Mouse (Mus musculus): ENCODE measurements at regions not wholly inside any gene's neighbourhood (a gene's known extent, or its start where the extent isn't known, plus 50 kb on each side); places are given as distances from the start of the nearest gene placed in this dataset.

DNA sequence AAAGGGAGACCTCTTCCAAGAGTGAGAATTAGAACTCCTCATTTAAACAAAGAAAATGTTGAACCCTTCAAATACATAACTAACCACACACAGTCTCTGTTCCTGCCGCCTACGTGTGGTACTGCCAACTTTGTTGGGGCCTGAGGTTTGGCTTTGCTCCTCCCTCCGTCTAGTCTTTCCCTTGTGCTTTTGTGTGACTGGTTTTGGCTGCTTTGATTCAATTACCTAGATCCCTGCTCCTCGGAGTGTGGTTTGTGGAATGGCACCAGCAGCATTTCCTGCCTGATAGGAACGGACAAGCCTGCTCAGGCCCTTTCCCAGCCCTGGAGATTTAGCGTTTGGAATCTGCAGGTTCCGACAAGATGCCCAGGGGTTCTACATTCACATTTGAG is 263.0 kb downstream of the Rnd3 start:
- Histone ChIP-seq H3K27ac (ENCODE audit: low read length) (no peak overlapping the region), H3K9ac (ENCODE audit: low read depth, low read length) (no peak overlapping the region), H3K4me3 (ENCODE audit: low read length) (no peak overlapping the region), H3K27me3 (replicated peaks; ENCODE audit: control insufficient read depth, insufficient read depth, low read length) (no peaks in the 10 kb centered on the region), H3K36me3 (ENCODE audit: control insufficient read depth, insufficient read depth, low read length) (no peaks in the 10 kb centered on the region), H3K4me1 (ENCODE audit: control insufficient read depth, insufficient read depth, low read length) (peaks cover 5% of the 10 kb centered on the region; the same call in 1 of the 2 replicates), H3K4me2 (ENCODE audit: low read depth, low read length) (no peak overlapping the region), H3K9me3 (ENCODE audit: control insufficient read depth, low read length) (no peaks in the 10 kb centered on the region)
- WGBS = 48% methylated on average over 7 of the region's 7 CpGs
- no peak for ATAC-seq

DNA sequence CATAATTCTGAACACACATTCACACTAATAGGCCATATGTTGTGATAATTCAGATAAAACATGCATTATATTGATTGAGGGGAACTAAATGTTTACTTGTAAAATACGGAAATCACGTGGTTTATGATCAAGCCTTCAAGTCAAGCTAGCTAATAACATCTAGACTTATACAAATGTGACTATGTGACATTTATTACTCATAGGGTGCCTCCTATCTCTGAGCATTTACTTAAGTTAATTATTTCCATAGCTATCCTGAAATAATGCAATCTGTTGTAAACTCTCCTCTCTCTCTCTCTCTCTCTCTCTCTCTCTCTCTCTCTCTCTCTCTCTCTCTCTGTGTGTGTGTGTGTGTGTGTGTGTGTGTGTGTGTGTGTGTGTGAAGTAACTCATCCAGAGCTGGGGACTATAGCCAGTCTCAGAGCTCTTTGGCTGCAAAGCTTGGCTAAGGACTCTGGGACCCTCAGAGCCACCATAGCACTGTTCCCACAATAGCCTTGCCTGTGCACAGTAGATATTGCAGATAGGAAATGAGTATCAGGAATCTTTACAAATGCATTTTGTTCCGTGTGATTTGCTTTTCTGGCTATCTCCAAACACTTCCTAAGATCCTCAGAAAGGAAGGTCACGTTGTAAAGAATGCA is 263.5 kb downstream of the Rnd3 start:
- Histone ChIP-seq H3K27me3 (replicated peaks; ENCODE audit: control insufficient read depth, insufficient read depth, low read length) (no peaks in the 10 kb centered on the region), H3K4me3 (ENCODE audit: low read length) (no peak overlapping the region), H3K27ac (ENCODE audit: low read length) (no peak overlapping the region), H3K9ac (ENCODE audit: low read depth, low read length) (no peak overlapping the region), H3K36me3 (ENCODE audit: control insufficient read depth, insufficient read depth, low read length) (no peaks in the 10 kb centered on the region), H3K4me1 (ENCODE audit: control insufficient read depth, insufficient read depth, low read length) (peaks cover 5% of the 10 kb centered on the region; the same call in 1 of the 2 replicates), H3K9me3 (ENCODE audit: control insufficient read depth, low read length) (no peaks in the 10 kb centered on the region), H3K4me2 (ENCODE audit: low read depth, low read length) (no peak overlapping the region)
- 58% methylated on average over 4 of the region's 4 CpGs for WGBS
- ATAC-seq = peak; percentile 79

GRCm38 (mm10) chr2:50881514-50882038 is 267.3 kb downstream of the Rnd3 start:
- no peak overlapping the region for H3K27ac ChIP-seq (ENCODE audit: low read length)
- H3K27me3 ChIP-seq (replicated peaks; ENCODE audit: control insufficient read depth, insufficient read depth, low read length) = no peaks in the 10 kb centered on the region
- H3K9me3 ChIP-seq (ENCODE audit: control insufficient read depth, low read length) = no peaks in the 10 kb centered on the region
- no peak overlapping the region for H3K9ac ChIP-seq (ENCODE audit: low read depth, low read length)
- H3K4me2 ChIP-seq (ENCODE audit: low read depth, low read length) = no peak overlapping the region
- H3K4me1 ChIP-seq (ENCODE audit: control insufficient read depth, insufficient read depth, low read length) = peaks cover 5% of the 10 kb centered on the region; the same call in 1 of the 2 replicates
- H3K36me3 ChIP-seq (ENCODE audit: control insufficient read depth, insufficient read depth, low read length) = no peaks in the 10 kb centered on the region
- H3K4me3 ChIP-seq (ENCODE audit: low read length) = no peak overlapping the region
- WGBS = 63% methylated on average over 4 of the region's 4 CpGs
- ATAC-seq = no peak

- Histone ChIP-seq H3K4me1 (ENCODE audit: control insufficient read depth, insufficient read depth, low read length) (peaks cover 3% of the 10 kb centered on the region; the same call in 1 of the 2 replicates), H3K9me3 (ENCODE audit: control insufficient read depth, low read length) (no peaks in the 10 kb centered on the region), H3K9ac (ENCODE audit: low read depth, low read length) (no peak overlapping the region), H3K36me3 (ENCODE audit: control insufficient read depth, insufficient read depth, low read length) (no peaks in the 10 kb centered on the region), H3K27me3 (replicated peaks; ENCODE audit: control insufficient read depth, insufficient read depth, low read length) (no peaks in the 10 kb centered on the region), H3K4me2 (ENCODE audit: low read depth, low read length) (no peak overlapping the region), H3K27ac (ENCODE audit: low read length) (no peak overlapping the region), H3K4me3 (ENCODE audit: low read length) (no peak overlapping the region)
- WGBS = 87% methylated on average over 4 of the region's 4 CpGs
- no peak for ATAC-seq
Measured at GRCm38 (mm10) chr2:50880806-50881205, 268.1 kb downstream of the Rnd3 start.

GRCm38 (mm10) chr2:50877716-50878115 is 271.2 kb downstream of the Rnd3 start:
- 60% methylated on average over 17 of the region's 17 CpGs for WGBS
- no peak overlapping the region for H3K4me2 ChIP-seq (ENCODE audit: low read depth, low read length)
- H3K27me3 ChIP-seq (replicated peaks; ENCODE audit: control insufficient read depth, insufficient read depth, low read length) = no peaks in the 10 kb centered on the region
- H3K9me3 ChIP-seq (ENCODE audit: control insufficient read depth, low read length) = no peaks in the 10 kb centered on the region
- ATAC-seq = peak; percentile 74
- no peak overlapping the region for H3K9ac ChIP-seq (ENCODE audit: low read depth, low read length)
- H3K4me1 ChIP-seq (ENCODE audit: control insufficient read depth, insufficient read depth, low read length) = no peaks in the 10 kb centered on the region
- no peak overlapping the region for H3K27ac ChIP-seq (ENCODE audit: low read length)
- H3K36me3 ChIP-seq (ENCODE audit: control insufficient read depth, insufficient read depth, low read length) = no peaks in the 10 kb centered on the region
- H3K4me3 ChIP-seq (ENCODE audit: low read length) = no peak overlapping the region

GRCm38 (mm10) chr2:50875072-50875471 is 273.8 kb downstream of the Rnd3 start:
- WGBS = 84% methylated on average over 6 of the region's 6 CpGs
- no peak overlapping the region for H3K9ac ChIP-seq (ENCODE audit: low read depth, low read length)
- no peaks in the 10 kb centered on the region for H3K4me1 ChIP-seq (ENCODE audit: control insufficient read depth, insufficient read depth, low read length)
- no peaks in the 10 kb centered on the region for H3K36me3 ChIP-seq (ENCODE audit: control insufficient read depth, insufficient read depth, low read length)
- no peak for ATAC-seq
- H3K4me3 ChIP-seq (ENCODE audit: low read length) = no peak overlapping the region
- 0 out of 2 replicates have a peak, but pooled peaks cover 2% of the 10 kb centered on the region for H3K9me3 ChIP-seq (ENCODE audit: control insufficient read depth, low read length)
- H3K4me2 ChIP-seq (ENCODE audit: low read depth, low read length) = no peak overlapping the region
- H3K27ac ChIP-seq (ENCODE audit: low read length) = no peak overlapping the region
- H3K27me3 ChIP-seq (replicated peaks; ENCODE audit: control insufficient read depth, insufficient read depth, low read length) = no peaks in the 10 kb centered on the region

GRCm38 (mm10) chr2:50853538-50854244 is 295.2 kb downstream of the Rnd3 start:
- Histone ChIP-seq H3K9me3 (ENCODE audit: control insufficient read depth, low read length) (no peaks in the 10 kb centered on the region), H3K27ac (ENCODE audit: low read length) (no peak overlapping the region), H3K9ac (ENCODE audit: low read depth, low read length) (no peak overlapping the region), H3K27me3 (replicated peaks; ENCODE audit: control insufficient read depth, insufficient read depth, low read length) (no peaks in the 10 kb centered on the region), H3K4me3 (ENCODE audit: low read length) (no peak overlapping the region), H3K4me1 (ENCODE audit: control insufficient read depth, insufficient read depth, low read length) (no peaks in the 10 kb centered on the region), H3K36me3 (ENCODE audit: control insufficient read depth, insufficient read depth, low read length) (no peaks in the 10 kb centered on the region), H3K4me2 (ENCODE audit: low read depth, low read length) (no peak overlapping the region)
- WGBS = 80% methylated on average over 8 of the region's 8 CpGs
- ATAC-seq = no peak

GRCm38 (mm10) chr2:50852413-50852919 is 296.4 kb downstream of the Rnd3 start:
- ATAC-seq = no peak
- H3K27me3 ChIP-seq (replicated peaks; ENCODE audit: control insufficient read depth, insufficient read depth, low read length) = no peaks in the 10 kb centered on the region
- 86% methylated on average over 2 of the region's 2 CpGs for WGBS

DNA sequence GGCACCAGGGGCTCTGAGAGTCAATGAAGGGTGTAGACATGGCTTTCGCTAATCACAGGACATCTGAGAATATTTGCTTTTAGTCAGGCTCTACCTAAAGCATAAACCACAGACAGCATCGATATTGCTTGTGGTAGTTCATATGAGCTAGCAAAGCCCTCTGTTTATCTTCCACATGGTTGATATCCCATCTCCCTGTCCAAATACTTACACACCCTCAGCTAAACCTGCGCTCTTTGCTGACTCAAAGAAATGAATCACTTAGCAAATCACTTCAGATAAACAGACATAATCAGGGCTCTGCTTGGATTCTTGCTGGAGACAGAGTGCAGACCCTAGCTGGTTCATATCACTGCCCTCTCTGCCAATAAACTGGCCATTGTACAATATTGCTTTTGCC is 298.8 kb downstream of the Rnd3 start:
- Histone ChIP-seq H3K9me3 (ENCODE audit: control insufficient read depth, low read length) (no peaks in the 10 kb centered on the region), H3K9ac (ENCODE audit: low read depth, low read length) (no peak overlapping the region), H3K4me2 (ENCODE audit: low read depth, low read length) (no peak overlapping the region), H3K27me3 (replicated peaks; ENCODE audit: control insufficient read depth, insufficient read depth, low read length) (no peaks in the 10 kb centered on the region), H3K36me3 (ENCODE audit: control insufficient read depth, insufficient read depth, low read length) (no peaks in the 10 kb centered on the region), H3K4me1 (ENCODE audit: control insufficient read depth, insufficient read depth, low read length) (no peaks in the 10 kb centered on the region), H3K4me3 (ENCODE audit: low read length) (no peak overlapping the region), H3K27ac (ENCODE audit: low read length) (no peak overlapping the region)
- ATAC-seq = no peak
- 31% methylated on average over 3 of the region's 3 CpGs for WGBS

More at GRCm38 (mm10) chr2:50852413-50852919, 296.4 kb downstream of the Rnd3 start:
- Histone ChIP-seq H3K36me3 (ENCODE audit: control insufficient read depth, insufficient read depth, low read length) (no peaks in the 10 kb centered on the region), H3K4me2 (ENCODE audit: low read depth, low read length) (no peak overlapping the region), H3K4me3 (ENCODE audit: low read length) (no peak overlapping the region), H3K27ac (ENCODE audit: low read length) (no peak overlapping the region), H3K4me1 (ENCODE audit: control insufficient read depth, insufficient read depth, low read length) (no peaks in the 10 kb centered on the region), H3K9ac (ENCODE audit: low read depth, low read length) (no peak overlapping the region), H3K9me3 (ENCODE audit: control insufficient read depth, low read length) (no peaks in the 10 kb centered on the region)
